Mouse (Mus musculus): Measurements from ENCODE around the gene Actl6a.

DNA sequence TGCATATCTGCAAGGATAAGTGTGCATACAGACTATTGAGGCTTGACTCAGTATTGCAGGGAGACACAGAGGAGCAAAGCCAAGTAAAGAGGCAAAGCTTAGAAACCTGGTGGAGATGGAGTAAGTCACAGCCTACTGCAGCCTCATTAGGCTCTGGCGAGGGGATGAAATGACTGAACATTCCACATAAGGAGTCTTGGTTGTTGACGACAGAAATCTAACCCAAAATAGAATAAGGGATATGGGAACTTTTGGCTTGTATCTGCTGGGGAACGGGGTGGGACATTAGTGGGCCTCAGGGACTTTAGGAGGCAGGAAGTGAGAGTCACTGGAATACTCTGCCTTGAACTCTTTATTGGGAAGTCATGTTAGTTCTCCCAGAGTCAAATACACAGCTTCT, 21.5 kb upstream of the Actl6a start:
- no peak for TF ChIP-seq POLR2A (IDR thresholded peaks at IDR 0.05; ENCODE audit: borderline replicate concordance, insufficient read depth, low read length)
- TF ChIP-seq CTCF (IDR thresholded peaks at IDR 0.05; ENCODE audit: borderline replicate concordance, insufficient read depth, low read depth, low read length), result no peak

All from cerebellum, adult 2 months (tissue).